Mouse (Mus musculus) embryonic facial prominence, embryonic 10.5 days (tissue): ENCODE measurements at regions not wholly inside any gene's neighbourhood (a gene's known extent, or its start where the extent isn't known, plus 50 kb on each side); places are given as distances from the start of the nearest gene placed in this dataset.

ENCODE experiments used
- DNase-seq: peaks from one replicate; pipeline ENCODE4 v3.0.0-alpha.2; 2017; ENCODE audit warnings: low spot score
- H3K27ac ChIP-seq: fragments of 300-500 bp; sonication (generic); replicated peaks from 2 replicates; pipeline ENCODE4 v1.5.1; 2016; ENCODE audit warnings: mild to moderate bottlenecking
- H3K27me3 ChIP-seq: fragments of 300-500 bp; sonication (generic); replicated peaks from 2 replicates; pipeline ENCODE4 v1.6.1; 2016; ENCODE audit warnings: low read depth, mild to moderate bottlenecking; ENCODE audit not compliant: poor library complexity, severe bottlenecking
- H3K36me3 ChIP-seq: fragments of 300-500 bp; sonication (generic); replicated peaks from 2 replicates; pipeline ENCODE4 v1.6.1; 2016; ENCODE audit warnings: mild to moderate bottlenecking, moderate library complexity
- H3K4me1 ChIP-seq: fragments of 300-500 bp; sonication (generic); 2 replicates; pipeline ENCODE4 v1.6.1; 2016
- H3K4me3 ChIP-seq: fragments of 300-500 bp; sonication (generic); 2 replicates; pipeline ENCODE4 v1.5.1; 2016; ENCODE audit warnings: mild to moderate bottlenecking, moderate library complexity
- H3K9me3 ChIP-seq: fragments of 300-500 bp; sonication (generic); 2 replicates; pipeline ENCODE4 v1.6.1; 2016; ENCODE audit warnings: mild to moderate bottlenecking
- WGBS: fragments of 180-500 bp; shearing (Covaris S2); methylation state at CpG from one replicate; pipeline ENCODE4 v1.1.7; 2016; 5-methylcytosine and 5-hydroxymethylcytosine counted together

DNA sequence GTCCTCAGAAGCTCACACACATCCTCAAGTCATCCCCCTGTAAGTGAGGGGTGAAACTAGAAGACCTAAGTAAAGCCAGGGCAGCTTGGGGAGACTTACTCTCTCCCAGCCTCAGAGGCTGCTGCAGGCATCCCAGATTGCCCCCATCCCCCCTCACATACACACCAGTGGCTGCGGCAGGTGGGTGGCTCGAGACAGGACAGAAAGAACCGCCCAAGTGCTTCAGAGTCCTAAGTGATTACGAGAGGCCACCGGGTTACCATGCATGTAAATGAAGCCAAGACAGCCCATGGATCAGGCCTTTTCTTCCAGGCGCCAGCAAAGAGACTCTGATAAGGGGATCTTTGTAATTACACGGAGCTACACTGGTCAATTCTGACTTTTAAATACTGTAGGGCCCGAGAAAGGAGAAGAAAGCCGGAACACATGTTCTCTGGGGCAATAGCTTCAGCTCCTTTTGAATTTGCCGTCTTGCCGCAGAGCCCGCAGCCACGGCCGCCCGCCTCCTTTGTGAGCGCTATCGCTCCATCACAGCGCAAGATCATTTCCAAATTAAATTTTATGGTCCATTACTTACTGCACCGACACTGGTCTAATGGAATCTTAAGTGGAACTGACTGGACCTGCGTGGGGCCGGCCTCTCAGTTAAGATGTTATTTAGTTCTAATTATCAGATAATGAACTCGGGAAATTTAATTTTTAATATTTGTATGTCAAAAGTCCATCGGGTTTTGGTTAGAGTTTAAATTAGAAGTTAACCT, 68.1 kb upstream of the Nkx1-1 start:
- Histone ChIP-seq H3K4me3 (no peak overlapping the region), H3K27ac (peak overlapping the region; percentile 44; the same call in 1 of the 2 replicates), H3K4me1 (peaks cover 45% of the 10 kb centered on the region), H3K36me3 (no peaks in the 10 kb centered on the region), H3K9me3 (no peaks in the 10 kb centered on the region), H3K27me3 (peaks cover 63% of the 10 kb centered on the region)
- DNase-seq, result peak; percentile 46
- 51% methylated on average over 23 of the region's 23 CpGs for WGBS

DNA sequence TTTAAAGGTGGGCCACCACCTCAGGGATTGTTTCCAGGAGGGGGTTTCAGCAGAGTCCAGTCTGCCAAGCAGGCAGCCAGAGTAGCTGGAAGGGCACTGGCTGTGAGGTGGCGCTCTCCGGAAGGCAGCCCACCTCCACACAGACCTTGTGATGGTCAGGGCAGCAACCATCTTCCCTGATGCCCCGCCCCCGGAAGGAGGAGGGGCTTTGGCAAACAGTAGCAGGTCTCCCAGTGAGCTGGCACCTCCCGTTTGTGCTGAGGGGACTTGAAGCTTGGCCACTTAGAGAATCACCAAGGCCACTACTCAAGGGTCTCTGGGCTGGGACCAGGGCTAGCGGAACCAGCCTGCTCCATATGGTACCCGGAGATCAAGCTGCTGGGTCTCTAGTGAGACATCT, 67.4 kb upstream of the Nkx1-1 start:
- no peak for DNase-seq
- no peaks in the 10 kb centered on the region for H3K9me3 ChIP-seq
- no peak overlapping the region for H3K4me3 ChIP-seq
- no peaks in the 10 kb centered on the region for H3K36me3 ChIP-seq
- H3K27me3 ChIP-seq, result peaks cover 64% of the 10 kb centered on the region
- 50% methylated on average over 7 of the region's 7 CpGs for WGBS
- H3K4me1 ChIP-seq, result peaks cover 40% of the 10 kb centered on the region
- H3K27ac ChIP-seq, result peak overlapping the region; percentile 44

DNA sequence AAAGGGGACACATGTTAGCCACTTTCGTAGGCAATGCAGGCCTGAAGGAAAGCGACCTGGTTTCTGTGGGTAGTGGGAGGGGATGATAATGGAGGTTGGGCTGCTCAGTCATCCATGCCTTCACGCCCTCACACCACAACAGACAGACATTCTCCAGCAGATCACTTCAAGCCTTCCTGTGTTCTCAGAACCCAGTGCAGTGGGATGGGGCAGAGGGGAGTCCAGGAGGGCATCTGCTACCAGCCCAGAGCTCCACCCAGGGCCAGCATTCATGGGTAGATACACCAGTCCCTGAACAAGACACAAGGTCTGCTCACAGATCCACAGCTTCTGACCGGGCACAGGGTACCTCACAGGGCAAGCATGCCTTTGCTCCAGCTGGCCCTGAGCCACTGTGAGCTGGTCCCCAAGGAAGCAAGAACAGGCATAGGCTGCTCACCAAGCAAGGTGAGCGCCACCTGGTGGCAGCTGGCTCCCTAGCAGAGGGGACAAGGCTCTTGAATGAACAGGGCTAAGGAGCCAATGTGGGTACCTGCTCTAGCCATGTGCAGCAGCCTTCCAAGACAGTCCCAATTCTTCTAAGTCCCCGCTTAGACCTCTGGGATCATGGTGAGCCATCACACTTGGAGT, 62.2 kb upstream of the Nkx1-1 start:
- WGBS, result 24% methylated on average over 6 of the region's 6 CpGs
- H3K27me3 ChIP-seq, result peaks cover 59% of the 10 kb centered on the region
- H3K27ac ChIP-seq, result no peak overlapping the region
- H3K4me1 ChIP-seq, result peaks cover 23% of the 10 kb centered on the region
- peak; percentile 90 for DNase-seq
- no peaks in the 10 kb centered on the region for H3K36me3 ChIP-seq
- H3K9me3 ChIP-seq, result no peaks in the 10 kb centered on the region
- H3K4me3 ChIP-seq, result no peak overlapping the region

DNA sequence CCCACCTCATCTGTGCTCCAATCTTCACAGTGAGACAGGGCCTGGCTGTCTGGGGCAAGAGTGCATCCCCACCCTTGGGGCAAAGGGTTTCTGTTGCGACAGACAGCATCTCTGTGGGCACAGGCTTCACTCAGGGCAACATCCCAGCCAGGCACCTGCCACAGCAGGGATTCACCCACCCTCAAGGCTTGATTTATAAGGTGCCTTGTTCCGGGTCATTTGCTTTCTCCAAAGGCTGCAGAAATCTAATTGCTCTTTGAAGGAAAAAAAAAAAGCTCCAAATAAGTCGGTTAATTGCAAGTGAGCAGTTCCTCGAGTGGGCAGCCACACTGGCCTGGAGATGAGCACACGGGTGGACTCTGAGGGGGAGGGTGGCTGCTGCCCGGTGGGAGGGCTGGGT, 61.5 kb upstream of the Nkx1-1 start:
- Histone ChIP-seq H3K27ac (no peak overlapping the region), H3K4me1 (peaks cover 17% of the 10 kb centered on the region), H3K36me3 (no peaks in the 10 kb centered on the region), H3K4me3 (no peak overlapping the region), H3K27me3 (peaks cover 52% of the 10 kb centered on the region), H3K9me3 (no peaks in the 10 kb centered on the region)
- WGBS, result 42% methylated on average over 6 of the region's 6 CpGs
- DNase-seq, result no peak

DNA sequence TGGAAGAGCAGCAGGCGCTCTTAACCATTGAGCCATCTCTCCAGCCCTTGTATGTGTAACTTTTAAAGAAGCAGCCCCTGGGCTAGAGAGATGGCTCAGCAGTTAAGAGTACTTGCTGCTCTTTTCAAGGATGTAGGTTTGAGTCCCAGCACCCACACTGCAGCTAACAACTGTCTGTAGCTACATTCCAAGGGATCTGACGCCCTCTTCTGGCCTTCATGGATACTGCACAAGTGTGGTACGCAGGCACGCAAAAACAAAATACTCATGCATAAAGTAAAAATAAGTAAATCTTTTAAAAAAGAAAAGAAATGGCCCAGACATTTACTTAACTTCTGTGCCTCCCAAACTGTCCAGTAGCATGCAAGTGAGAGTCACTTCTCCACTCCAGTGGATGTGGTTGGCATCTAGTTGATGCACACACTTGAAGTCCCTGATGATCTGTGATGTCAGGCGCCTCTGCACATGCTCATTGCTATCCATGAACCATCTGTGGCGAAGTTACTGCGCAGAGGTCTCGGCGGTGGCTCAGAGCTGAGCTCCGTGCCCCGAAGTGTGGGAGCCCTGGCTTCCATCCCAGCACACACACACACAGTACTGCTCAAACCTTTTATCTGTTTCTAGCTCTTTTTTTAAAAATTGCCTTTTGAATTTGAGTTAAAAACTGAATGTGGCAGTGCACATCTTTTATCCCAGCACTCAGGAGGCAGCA, 59.0 kb upstream of the Nkx1-1 start:
- H3K27ac ChIP-seq, result no peak overlapping the region
- no peak for DNase-seq
- peaks cover 44% of the 10 kb centered on the region for H3K27me3 ChIP-seq
- WGBS, result 90% methylated on average over 11 of the region's 11 CpGs
- H3K36me3 ChIP-seq, result no peaks in the 10 kb centered on the region
- no peaks in the 10 kb centered on the region for H3K9me3 ChIP-seq
- no peak overlapping the region for H3K4me3 ChIP-seq
- H3K4me1 ChIP-seq, result peaks cover 28% of the 10 kb centered on the region

DNA sequence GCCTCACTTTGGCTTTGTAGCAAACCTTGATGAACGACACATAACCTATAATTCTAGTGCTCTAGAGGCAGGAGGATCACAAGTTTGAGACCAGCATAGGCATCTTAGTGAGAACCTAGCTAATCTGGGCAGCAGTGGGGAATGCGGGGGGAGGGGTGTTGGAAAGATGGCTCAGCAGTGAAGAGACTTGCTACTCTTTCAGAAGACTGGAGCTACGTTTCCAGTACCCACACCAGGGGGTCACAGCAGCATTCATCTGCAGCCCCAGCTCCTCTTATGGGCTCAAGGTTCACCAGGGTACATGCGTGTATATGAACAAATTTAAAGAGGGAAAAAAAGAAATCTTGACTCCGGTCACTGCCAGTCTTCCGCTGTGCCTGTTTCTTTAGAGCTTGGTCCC, 55.5 kb upstream of the Nkx1-1 start:
- Histone ChIP-seq H3K36me3 (no peaks in the 10 kb centered on the region), H3K4me1 (peaks cover 28% of the 10 kb centered on the region), H3K4me3 (no peak overlapping the region), H3K9me3 (no peaks in the 10 kb centered on the region), H3K27ac (no peak overlapping the region), H3K27me3 (peaks cover 50% of the 10 kb centered on the region)
- WGBS, result 71% methylated on average over 6 of the region's 6 CpGs
- DNase-seq, result no peak

DNA sequence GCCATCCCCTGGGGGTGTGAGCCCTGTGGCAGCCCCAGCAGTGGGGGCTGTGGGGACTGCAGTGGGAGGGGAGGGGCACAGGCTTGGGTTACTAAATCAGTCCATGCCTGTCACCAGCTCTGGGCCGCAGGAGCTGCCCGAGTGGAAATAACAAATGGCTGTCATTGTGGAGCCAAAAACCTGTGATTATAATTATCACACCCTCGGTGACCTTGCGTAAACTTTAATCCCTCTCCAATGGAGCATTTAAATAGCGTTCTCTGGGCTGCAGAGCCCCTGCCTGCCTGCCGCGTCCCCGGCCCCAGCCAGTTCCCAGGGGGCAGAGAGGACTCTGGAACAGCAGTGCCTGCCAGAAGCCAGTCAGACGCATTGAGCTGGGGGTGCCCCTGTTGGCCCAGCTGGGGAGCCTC, 54.4 kb upstream of the Nkx1-1 start:
- Histone ChIP-seq H3K27me3 (peaks cover 59% of the 10 kb centered on the region), H3K4me3 (no peak overlapping the region), H3K9me3 (no peaks in the 10 kb centered on the region), H3K27ac (no peak overlapping the region), H3K36me3 (no peaks in the 10 kb centered on the region), H3K4me1 (peaks cover 28% of the 10 kb centered on the region)
- no peak for DNase-seq
- 13% methylated on average over 9 of the region's 9 CpGs for WGBS

DNA sequence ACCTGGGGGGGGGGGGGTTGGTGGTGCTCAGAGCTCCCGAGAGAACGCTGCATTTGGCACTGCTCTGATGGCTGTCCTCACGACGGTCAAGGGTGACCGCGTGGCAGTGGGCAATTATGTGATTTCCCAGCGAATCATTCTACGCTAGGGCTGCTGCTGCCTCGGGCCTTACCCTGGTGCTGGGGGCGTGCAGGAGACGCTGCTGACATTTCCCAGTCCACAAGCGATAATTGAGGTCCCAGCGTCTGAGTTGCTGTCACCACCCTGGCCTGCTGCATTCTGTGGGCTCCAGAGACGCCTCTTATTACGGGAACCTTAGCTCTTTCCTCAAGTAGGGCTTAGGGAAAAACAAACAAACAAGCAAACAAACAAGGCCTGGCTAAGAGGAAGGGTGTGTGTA, 52.0 kb upstream of the Nkx1-1 start:
- no peak for DNase-seq
- Histone ChIP-seq H3K4me1 (peaks cover 35% of the 10 kb centered on the region), H3K27me3 (peaks cover 64% of the 10 kb centered on the region), H3K4me3 (no peak overlapping the region), H3K36me3 (no peaks in the 10 kb centered on the region), H3K9me3 (no peaks in the 10 kb centered on the region), H3K27ac (no peak overlapping the region)
- WGBS, result 53% methylated on average over 15 of the region's 15 CpGs
